Mouse (Mus musculus): ENCODE measurements around the gene Wnt7b.

DNA sequence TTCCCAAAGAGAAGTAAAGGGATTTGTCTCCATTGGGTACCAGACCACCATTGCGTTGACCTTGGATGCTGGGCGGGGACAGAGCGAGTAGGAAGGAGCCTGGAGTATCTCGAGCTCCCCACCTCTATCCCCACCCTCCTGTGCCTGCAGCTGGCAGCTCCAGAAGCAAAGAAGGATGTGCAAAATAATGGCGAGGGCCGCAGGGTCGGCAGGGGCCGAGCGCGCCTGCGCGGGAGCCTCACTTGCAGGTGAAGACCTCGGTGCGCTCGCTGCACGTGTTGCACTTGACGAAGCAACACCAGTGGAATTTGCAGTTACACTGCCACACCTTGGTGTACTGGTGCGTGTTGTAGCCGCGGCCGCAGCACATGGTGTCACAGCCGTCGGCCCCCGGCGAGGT, 45.1 kb downstream of the Wnt7b start:
- TF ChIP-seq CTCF (IDR thresholded peaks at IDR 0.05; ENCODE audit: low read depth, low read length) (no peak), POLR2A (IDR thresholded peaks at IDR 0.05; ENCODE audit: borderline replicate concordance, low read depth, low read length) (no peak)
